In the genomic region with DNA sequence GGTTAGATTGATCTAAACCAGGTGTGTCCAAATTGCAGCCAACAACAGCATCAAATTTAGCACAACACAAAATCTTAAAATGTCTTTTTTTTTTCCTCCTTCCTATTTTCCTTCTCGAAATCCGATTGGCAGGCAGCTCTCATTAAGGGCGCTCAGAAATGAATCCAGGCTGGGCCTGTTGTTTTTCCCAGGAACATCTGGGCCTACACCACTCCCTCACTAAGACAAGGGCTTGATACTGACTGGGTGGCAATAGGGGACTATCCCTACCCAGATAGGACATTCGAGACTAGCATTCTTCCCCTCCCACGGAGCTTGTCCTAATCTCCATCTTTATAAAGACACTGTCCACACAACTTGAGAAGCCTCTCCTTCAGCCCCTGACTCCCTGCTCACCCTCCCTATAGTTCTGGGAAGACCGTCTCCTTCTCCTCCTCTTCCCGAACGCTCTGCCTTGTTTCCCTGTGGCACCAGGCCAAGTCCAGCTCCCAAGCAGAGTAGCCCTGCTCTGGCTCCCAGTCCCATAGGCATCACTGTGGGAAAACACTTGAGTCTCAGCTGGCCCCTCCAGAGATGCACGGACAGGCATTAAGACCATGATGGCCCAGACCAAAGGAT, we compare ENCODE assay signal across 10 mouse cellular contexts. TPM values are rescaled to one million over a fixed set of nuclear protein-coding genes. Genes with fewer than 3 reads are reported as not detected.
A peak's percentile ranks its signal among the peaks of the same experiment; 100 is the strongest.
DNase-seq lines count a peak whose midpoint lies in the region; ATAC-seq lines count a peak whose summit lies in the region.
"Had no signal": no experiment of that assay in that cellular context is flagged by ENCODE, and none has a peak within 500 bp of the region (broad histone marks: within the 10 kb centered on the region; RNA-seq: fewer than 3 reads in every experiment).

No protein-coding gene starts in this region.

- H3K27ac ChIP-seq in forebrain, embryonic 15.5 days (replicated peaks) = peak overlapping the region; percentile 80
- peak overlapping the region; percentile 24 for H3K27ac ChIP-seq in intestine, embryonic 15.5 days
- peak overlapping the region; percentile 85 for H3K27ac ChIP-seq in midbrain, embryonic 14.5 days (replicated peaks; ENCODE audit: low read depth, low read length)

- peak; percentile 18 for DNase-seq in embryo, embryonic 11 days
- no peak for DNase-seq in embryo, embryonic 9.5 days (ENCODE audit: extremely low spot score)
- DNase-seq in NIH3T3 (ENCODE audit: low read depth) = peak; percentile 55
- DNase-seq in midbrain, embryonic 14.5 days = peak; percentile 43
- no peak for DNase-seq in spleen, postnatal 14 days (ENCODE audit: low spot score in 2 of 2)

- no peaks in the 10 kb centered on the region for H3K27me3 ChIP-seq in forebrain, embryonic 15.5 days
- no peaks in the 10 kb centered on the region for H3K27me3 ChIP-seq in intestine, embryonic 15.5 days (replicated peaks)
- no peaks in the 10 kb centered on the region for H3K27me3 ChIP-seq in midbrain, embryonic 14.5 days (ENCODE audit: control insufficient read depth, insufficient read depth, low read length)
- H3K27me3 ChIP-seq: CH12.LX had no signal

- no peaks in the 10 kb centered on the region for H3K9me3 ChIP-seq in forebrain, embryonic 15.5 days
- no peaks in the 10 kb centered on the region for H3K9me3 ChIP-seq in intestine, embryonic 15.5 days
- no peaks in the 10 kb centered on the region for H3K9me3 ChIP-seq in midbrain, embryonic 14.5 days (ENCODE audit: control insufficient read depth, low read length)

- no peak overlapping the region for H3K4me3 ChIP-seq in forebrain, embryonic 15.5 days
- H3K4me3 ChIP-seq in intestine, embryonic 15.5 days (replicated peaks) = no peak overlapping the region
- no peak overlapping the region for H3K4me3 ChIP-seq in midbrain, embryonic 14.5 days (replicated peaks; ENCODE audit: low read depth, low read length)

- H3K4me1 ChIP-seq in forebrain, embryonic 15.5 days = peaks cover 43% of the 10 kb centered on the region
- peaks cover 22% of the 10 kb centered on the region for H3K4me1 ChIP-seq in intestine, embryonic 15.5 days (replicated peaks)
- peaks cover 17% of the 10 kb centered on the region for H3K4me1 ChIP-seq in midbrain, embryonic 14.5 days (ENCODE audit: control insufficient read depth, insufficient read depth, low read length)

- peak overlapping the region; percentile 76; the same call in 1 of the 2 replicates for H3K9ac ChIP-seq in forebrain, embryonic 15.5 days (replicated peaks)
- no peak overlapping the region for H3K9ac ChIP-seq in intestine, embryonic 15.5 days
- H3K9ac ChIP-seq in midbrain, embryonic 14.5 days (replicated peaks; ENCODE audit: low read length) = 0 out of 2 replicates have a peak overlapping the region, but pooled peaks have one; percentile 23

- no peak overlapping the region for H3K4me2 ChIP-seq in forebrain, embryonic 15.5 days (replicated peaks)
- H3K4me2 ChIP-seq in intestine, embryonic 15.5 days (replicated peaks) = no peak overlapping the region
- H3K4me2 ChIP-seq in midbrain, embryonic 14.5 days (ENCODE audit: low read length) = peak overlapping the region; percentile 72

- WGBS in forebrain, embryonic 15.5 days = 30% methylated on average over 9 of the region's 9 CpGs
- 37% methylated on average over 9 of the region's 9 CpGs for WGBS in intestine, embryonic 15.5 days
- WGBS in midbrain, embryonic 14.5 days = 37% methylated on average over 9 of the region's 9 CpGs

- no peak for ATAC-seq in forebrain, embryonic 15.5 days (replicated peaks)
- ATAC-seq in intestine, embryonic 15.5 days = no peak
- ATAC-seq in midbrain, embryonic 14.5 days (ENCODE audit: low FRiP score, low TSS enrichment) = no peak
- no peak for ATAC-seq in megakaryocyte-erythroid progenitor cell, adult 5-6 weeks (replicated peaks; ENCODE audit: low FRiP score, low TSS enrichment, poor library complexity, severe bottlenecking)

- peaks cover 42% of the 10 kb centered on the region for H3K36me3 ChIP-seq in forebrain, embryonic 15.5 days
- H3K36me3 ChIP-seq in intestine, embryonic 15.5 days = peaks cover 44% of the 10 kb centered on the region
- peaks cover 49% of the 10 kb centered on the region for H3K36me3 ChIP-seq in midbrain, embryonic 14.5 days (ENCODE audit: control insufficient read depth, insufficient read depth, low read length)

RNA-seq across cellular contexts. Expression of a gene that starts 0.8 kb away (rescaled TPM):
- polyA plus RNA-seq in forebrain, embryonic 15.5 days (2015; fragmentation: Nextera tagmentation; extraction: Ambion mirVana) = 18.2 and 19.2 TPM in 2 replicates
- polyA plus RNA-seq in intestine, embryonic 15.5 days (2015; fragmentation: Nextera tagmentation; extraction: Ambion mirVana) = 21.2 and 23.8 TPM in 2 replicates
- 22.3 and 28.5 TPM in 2 replicates for polyA plus RNA-seq in midbrain, embryonic 14.5 days (2014; fragmentation: Nextera tagmentation; extraction: Ambion mirVana)
- total RNA-seq in megakaryocyte-erythroid progenitor cell, adult 5-6 weeks (2014; fragmentation: Nextera tagmentation) = 7.7 and 9.3 TPM in 2 replicates
- total RNA-seq in megakaryocyte-erythroid progenitor cell, adult 5-6 weeks (2017) = 3.1 and 4.0 TPM in 2 replicates

RNA-seq across cellular contexts. Expression of a gene that starts 8.9 kb away (rescaled TPM):
- polyA plus RNA-seq in forebrain, embryonic 15.5 days (2015; fragmentation: Nextera tagmentation; extraction: Ambion mirVana) = 1.1 TPM in 1 of 2 replicates, not detected in the other
- polyA plus RNA-seq in intestine, embryonic 15.5 days (2015; fragmentation: Nextera tagmentation; extraction: Ambion mirVana) = 0.20 TPM in 1 of 2 replicates, not detected in the other
- not detected in 2 replicates for polyA plus RNA-seq in midbrain, embryonic 14.5 days (2014; fragmentation: Nextera tagmentation; extraction: Ambion mirVana)
- 2.4 TPM in 1 of 2 replicates, not detected in the other for total RNA-seq in megakaryocyte-erythroid progenitor cell, adult 5-6 weeks (2014; fragmentation: Nextera tagmentation)
- total RNA-seq in megakaryocyte-erythroid progenitor cell, adult 5-6 weeks (2017) = 0.61 TPM in 1 of 2 replicates, not detected in the other
- polyA plus RNA-seq: spleen, adult 2 months had no signal

RNA-seq across cellular contexts. Expression of a gene that starts 10.1 kb away (rescaled TPM):
- polyA plus RNA-seq in forebrain, embryonic 15.5 days (2015; fragmentation: Nextera tagmentation; extraction: Ambion mirVana) = 38.2 and 38.6 TPM in 2 replicates
- polyA plus RNA-seq in intestine, embryonic 15.5 days (2015; fragmentation: Nextera tagmentation; extraction: Ambion mirVana) = 10.6 and 11.6 TPM in 2 replicates
- 4.7 and 8.7 TPM in 2 replicates for polyA plus RNA-seq in midbrain, embryonic 14.5 days (2014; fragmentation: Nextera tagmentation; extraction: Ambion mirVana)
- 0.17 and 1.6 TPM in 2 replicates for total RNA-seq in megakaryocyte-erythroid progenitor cell, adult 5-6 weeks (2014; fragmentation: Nextera tagmentation)
- 0.50 and 0.70 TPM in 2 replicates for total RNA-seq in megakaryocyte-erythroid progenitor cell, adult 5-6 weeks (2017)

RNA-seq across cellular contexts. Expression of a gene that starts 11.4 kb away (rescaled TPM):
- 12.0 and 14.4 TPM in 2 replicates for polyA plus RNA-seq in forebrain, embryonic 15.5 days (2015; fragmentation: Nextera tagmentation; extraction: Ambion mirVana)
- polyA plus RNA-seq in intestine, embryonic 15.5 days (2015; fragmentation: Nextera tagmentation; extraction: Ambion mirVana) = 12.7 and 14.7 TPM in 2 replicates
- polyA plus RNA-seq in midbrain, embryonic 14.5 days (2014; fragmentation: Nextera tagmentation; extraction: Ambion mirVana) = 10.4 and 10.5 TPM in 2 replicates
- total RNA-seq in megakaryocyte-erythroid progenitor cell, adult 5-6 weeks (2014; fragmentation: Nextera tagmentation) = 2.5 and 10.5 TPM in 2 replicates
- 0.30 and 8.3 TPM in 2 replicates for total RNA-seq in megakaryocyte-erythroid progenitor cell, adult 5-6 weeks (2017)

RNA-seq across cellular contexts. Expression of a gene that starts 36.4 kb away (rescaled TPM):
- 5.2 and 5.9 TPM in 2 replicates for polyA plus RNA-seq in forebrain, embryonic 15.5 days (2015; fragmentation: Nextera tagmentation; extraction: Ambion mirVana)
- polyA plus RNA-seq in intestine, embryonic 15.5 days (2015; fragmentation: Nextera tagmentation; extraction: Ambion mirVana) = 2.9 and 3.4 TPM in 2 replicates
- 6.5 and 7.6 TPM in 2 replicates for polyA plus RNA-seq in midbrain, embryonic 14.5 days (2014; fragmentation: Nextera tagmentation; extraction: Ambion mirVana)
- total RNA-seq in megakaryocyte-erythroid progenitor cell, adult 5-6 weeks (2014; fragmentation: Nextera tagmentation) = 12.6 and 15.9 TPM in 2 replicates
- 8.3 and 8.8 TPM in 2 replicates for total RNA-seq in megakaryocyte-erythroid progenitor cell, adult 5-6 weeks (2017)

Comparison
In these comparisons a context has a peak if more than half of its experiments do, and no peak if none do; other contexts are left out.
1. DNase-seq: peak in embryo, embryonic 11 days (single experiment), NIH3T3 (single experiment) and midbrain, embryonic 14.5 days (single experiment); none in embryo, embryonic 9.5 days (single experiment) and spleen, postnatal 14 days (0 of 2).
2. H3K27ac ChIP-seq: peak in every context shown above with its lines; median percentile 85 in midbrain, embryonic 14.5 days; 80 in forebrain, embryonic 15.5 days; 24 in intestine, embryonic 15.5 days.